Mouse (Mus musculus): ENCODE results near the gene Dspp. TPM values are rescaled to one million over a fixed set of nuclear protein-coding genes. Genes with fewer than 3 reads are reported as not detected.

Dspp gene
- total and polyA plus RNA-seq, 3 experiments: 0.11 TPM; not detected in 2

- no peaks in the 10 kb centered on the region; the same call in 1 of the 2 replicates for H3K27me3 ChIP-seq (ENCODE audit: insufficient read depth, low read length)
- no peak for DNase-seq (ENCODE audit: low spot score)
- H3K4me1 ChIP-seq (ENCODE audit: insufficient read depth, low read depth, low read length): no peaks in the 10 kb centered on the region
- TF ChIP-seq GATA1 (IDR thresholded peaks at IDR 0.05; ENCODE audit: borderline replicate concordance, low read length): no peak
- no peak for TF ChIP-seq CTCF (IDR thresholded peaks at IDR 0.05; ENCODE audit: low read depth, low read length)
- TF ChIP-seq POLR2AphosphoS5 (IDR thresholded peaks at IDR 0.05; ENCODE audit: insufficient replicate concordance, low read depth, low read length): no peak
- no peak for TF ChIP-seq GATA2 (IDR thresholded peaks at IDR 0.05; ENCODE audit: borderline replicate concordance, low read depth, low read length)
- no peak for TF ChIP-seq TAL1 (conservative IDR thresholded peaks at IDR 0.05; ENCODE audit: low read depth, low read length)
- H3K4me3 ChIP-seq (ENCODE audit: low read depth, low read length): no peak overlapping the region
- H3K36me3 ChIP-seq (replicated peaks): no peaks in the 10 kb centered on the region
- peaks cover 43% of the 10 kb centered on the region for H3K9me3 ChIP-seq (replicated peaks)
- no peak for ATAC-seq (ENCODE audit: extremely low read depth, insufficient number of reproducible peaks, low FRiP score, poor library complexity, severe bottlenecking)
Measured at GRCm38 (mm10) chr5:104212531-104212930, 42.0 kb downstream of the Dspp start.

GRCm38 (mm10) chr5:104218926-104219325, 48.4 kb downstream of the Dspp start:
- Histone ChIP-seq H3K4me1 (ENCODE audit: insufficient read depth, low read depth, low read length) (no peaks in the 10 kb centered on the region), H3K36me3 (replicated peaks) (no peaks in the 10 kb centered on the region), H3K27me3 (ENCODE audit: insufficient read depth, low read length) (no peaks in the 10 kb centered on the region), H3K4me3 (ENCODE audit: low read depth, low read length) (no peak overlapping the region), H3K9me3 (replicated peaks) (peaks cover 47% of the 10 kb centered on the region)
- TF ChIP-seq GATA2 (IDR thresholded peaks at IDR 0.05; ENCODE audit: borderline replicate concordance, low read depth, low read length): no peak
- no peak for TF ChIP-seq CTCF (IDR thresholded peaks at IDR 0.05; ENCODE audit: low read depth, low read length)
- no peak for TF ChIP-seq POLR2AphosphoS5 (IDR thresholded peaks at IDR 0.05; ENCODE audit: insufficient replicate concordance, low read depth, low read length)
- TF ChIP-seq TAL1 (conservative IDR thresholded peaks at IDR 0.05; ENCODE audit: low read depth, low read length): no peak
- no peak for TF ChIP-seq GATA1 (IDR thresholded peaks at IDR 0.05; ENCODE audit: borderline replicate concordance, low read length)
- DNase-seq (ENCODE audit: low spot score): no peak
- no peak for ATAC-seq (ENCODE audit: extremely low read depth, insufficient number of reproducible peaks, low FRiP score, poor library complexity, severe bottlenecking)

DNA sequence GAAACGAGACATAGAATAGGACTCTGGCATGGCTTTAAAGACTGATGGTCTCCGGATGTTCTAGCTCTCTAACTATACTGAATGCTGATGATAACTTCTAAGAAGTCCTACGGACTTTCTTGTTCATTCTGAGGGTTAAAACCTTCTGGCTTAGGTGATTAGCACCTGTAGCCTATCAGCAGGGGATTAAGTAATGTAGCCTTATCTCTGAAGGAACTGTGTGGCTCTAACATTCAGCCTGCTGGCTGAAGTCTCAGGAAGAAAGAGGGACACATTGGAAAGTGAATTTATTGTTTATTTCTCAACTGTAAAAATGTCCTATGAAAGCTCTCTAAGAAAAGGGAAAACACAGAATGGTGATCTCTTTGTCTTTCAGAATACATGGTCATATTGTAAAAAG, 53.8 kb downstream of the Dspp start:
- no peak for DNase-seq (ENCODE audit: low spot score)
- TF ChIP-seq GATA1 (IDR thresholded peaks at IDR 0.05; ENCODE audit: borderline replicate concordance, low read length): no peak
- no peak for TF ChIP-seq GATA2 (IDR thresholded peaks at IDR 0.05; ENCODE audit: borderline replicate concordance, low read depth, low read length)
- TF ChIP-seq CTCF (IDR thresholded peaks at IDR 0.05; ENCODE audit: low read depth, low read length): no peak
- TF ChIP-seq TAL1 (conservative IDR thresholded peaks at IDR 0.05; ENCODE audit: low read depth, low read length): no peak
- TF ChIP-seq POLR2AphosphoS5 (IDR thresholded peaks at IDR 0.05; ENCODE audit: insufficient replicate concordance, low read depth, low read length): no peak
- Histone ChIP-seq H3K27me3 (ENCODE audit: insufficient read depth, low read length) (no peaks in the 10 kb centered on the region), H3K4me1 (ENCODE audit: insufficient read depth, low read depth, low read length) (no peaks in the 10 kb centered on the region), H3K4me3 (ENCODE audit: low read depth, low read length) (no peak overlapping the region), H3K36me3 (replicated peaks) (no peaks in the 10 kb centered on the region), H3K9me3 (replicated peaks) (peaks cover 32% of the 10 kb centered on the region)
- ATAC-seq (ENCODE audit: extremely low read depth, insufficient number of reproducible peaks, low FRiP score, poor library complexity, severe bottlenecking): no peak

DNA sequence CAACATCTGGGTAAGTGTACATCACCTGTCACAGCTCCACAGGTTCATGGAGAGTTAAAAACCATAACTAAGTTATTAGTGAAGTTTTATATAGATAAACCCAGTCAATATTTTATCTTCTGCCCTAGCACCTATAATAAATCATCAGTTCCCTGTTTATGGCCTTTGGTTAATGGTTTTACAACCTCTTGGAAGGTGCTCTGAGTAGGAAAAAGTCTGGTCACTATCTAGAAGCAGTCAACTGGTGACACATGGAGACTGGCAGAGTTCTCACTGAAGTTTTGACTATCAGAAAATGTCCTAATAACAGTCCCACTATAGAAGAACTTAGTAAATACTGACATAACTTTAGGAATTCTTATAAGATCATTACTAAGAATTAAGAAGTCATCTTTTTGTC, 54.2 kb downstream of the Dspp start:
- Histone ChIP-seq H3K36me3 (replicated peaks) (no peaks in the 10 kb centered on the region), H3K4me1 (ENCODE audit: insufficient read depth, low read depth, low read length) (no peaks in the 10 kb centered on the region), H3K27me3 (ENCODE audit: insufficient read depth, low read length) (no peaks in the 10 kb centered on the region), H3K9me3 (replicated peaks) (peaks cover 27% of the 10 kb centered on the region), H3K4me3 (ENCODE audit: low read depth, low read length) (no peak overlapping the region)
- ATAC-seq (ENCODE audit: extremely low read depth, insufficient number of reproducible peaks, low FRiP score, poor library complexity, severe bottlenecking): no peak
- TF ChIP-seq GATA2 (IDR thresholded peaks at IDR 0.05; ENCODE audit: borderline replicate concordance, low read depth, low read length) (no peak), GATA1 (IDR thresholded peaks at IDR 0.05; ENCODE audit: borderline replicate concordance, low read length) (no peak), CTCF (IDR thresholded peaks at IDR 0.05; ENCODE audit: low read depth, low read length) (no peak), TAL1 (conservative IDR thresholded peaks at IDR 0.05; ENCODE audit: low read depth, low read length) (no peak), POLR2AphosphoS5 (IDR thresholded peaks at IDR 0.05; ENCODE audit: insufficient replicate concordance, low read depth, low read length) (no peak)
- DNase-seq (ENCODE audit: low spot score): no peak

- Histone ChIP-seq H3K4me3 (ENCODE audit: low read depth, low read length) (no peak overlapping the region), H3K36me3 (replicated peaks) (no peaks in the 10 kb centered on the region), H3K27me3 (ENCODE audit: insufficient read depth, low read length) (no peaks in the 10 kb centered on the region), H3K4me1 (ENCODE audit: insufficient read depth, low read depth, low read length) (no peaks in the 10 kb centered on the region), H3K9me3 (replicated peaks) (peaks cover 20% of the 10 kb centered on the region)
- DNase-seq (ENCODE audit: low spot score) (no peak), ATAC-seq (ENCODE audit: extremely low read depth, insufficient number of reproducible peaks, low FRiP score, poor library complexity, severe bottlenecking) (no peak)
- TF ChIP-seq TAL1 (conservative IDR thresholded peaks at IDR 0.05; ENCODE audit: low read depth, low read length) (no peak), GATA2 (IDR thresholded peaks at IDR 0.05; ENCODE audit: borderline replicate concordance, low read depth, low read length) (no peak), GATA1 (IDR thresholded peaks at IDR 0.05; ENCODE audit: borderline replicate concordance, low read length) (no peak), POLR2AphosphoS5 (IDR thresholded peaks at IDR 0.05; ENCODE audit: insufficient replicate concordance, low read depth, low read length) (no peak), CTCF (IDR thresholded peaks at IDR 0.05; ENCODE audit: low read depth, low read length) (no peak)
Measured at GRCm38 (mm10) chr5:104228497-104228896, 58.0 kb downstream of the Dspp start.

Other genes starting within 250 kb of the Dspp start
- not detected in 2 replicates for gene Hsd17b13, start 193.3 kb upstream of the Dspp start, total RNA-seq (2014; fragmentation: Nextera tagmentation)
- gene Hsd17b13, start 193.3 kb upstream of the Dspp start, total RNA-seq (2017): 0.12 TPM in 1 of 2 replicates, not detected in the other
- gene Hsd17b13, start 193.3 kb upstream of the Dspp start, polyA plus RNA-seq (2012): not detected in 2 replicates
- 9.2 and 11.7 TPM in 2 replicates for gene Hsd17b11, start 148.8 kb upstream of the Dspp start, total RNA-seq (2014; fragmentation: Nextera tagmentation)
- 9.0 and 9.5 TPM in 2 replicates for gene Hsd17b11, start 148.8 kb upstream of the Dspp start, total RNA-seq (2017)
- gene Hsd17b11, start 148.8 kb upstream of the Dspp start, polyA plus RNA-seq (2012): 0.47 and 0.82 TPM in 2 replicates
- 61.9 and 65.6 TPM in 2 replicates for gene Nudt9, start 124.4 kb upstream of the Dspp start, total RNA-seq (2014; fragmentation: Nextera tagmentation)
- 66.7 and 71.6 TPM in 2 replicates for gene Nudt9, start 124.4 kb upstream of the Dspp start, total RNA-seq (2017)
- gene Nudt9, start 124.4 kb upstream of the Dspp start, polyA plus RNA-seq (2012): 116 and 139 TPM in 2 replicates
- gene Gm17660, start 93.1 kb upstream of the Dspp start, total RNA-seq (2014; fragmentation: Nextera tagmentation): not detected in 2 replicates
- gene Gm17660, start 93.1 kb upstream of the Dspp start, total RNA-seq (2017): not detected in 2 replicates
- not detected in 2 replicates for gene Gm17660, start 93.1 kb upstream of the Dspp start, polyA plus RNA-seq (2012)
- gene Sparcl1, start 57.0 kb upstream of the Dspp start, total RNA-seq (2014; fragmentation: Nextera tagmentation): not detected in 2 replicates
- gene Sparcl1, start 57.0 kb upstream of the Dspp start, total RNA-seq (2017): not detected in 2 replicates
- not detected in 2 replicates for gene Sparcl1, start 57.0 kb upstream of the Dspp start, polyA plus RNA-seq (2012)
- gene Dmp1, start 31.9 kb downstream of the Dspp start, total RNA-seq (2014; fragmentation: Nextera tagmentation): not detected in 2 replicates
- gene Dmp1, start 31.9 kb downstream of the Dspp start, total RNA-seq (2017): 0.05 TPM in 1 of 2 replicates, not detected in the other
- gene Dmp1, start 31.9 kb downstream of the Dspp start, polyA plus RNA-seq (2012): not detected in 2 replicates
- gene Ibsp, start 128.5 kb downstream of the Dspp start, total RNA-seq (2014; fragmentation: Nextera tagmentation): not detected in 2 replicates
- 0.16 TPM in 1 of 2 replicates, not detected in the other for gene Ibsp, start 128.5 kb downstream of the Dspp start, total RNA-seq (2017)
- gene Ibsp, start 128.5 kb downstream of the Dspp start, polyA plus RNA-seq (2012): not detected in 2 replicates
- gene Mepe, start 154.6 kb downstream of the Dspp start, total RNA-seq (2014; fragmentation: Nextera tagmentation): not detected in 2 replicates
- 0.06 TPM in 1 of 2 replicates, not detected in the other for gene Mepe, start 154.6 kb downstream of the Dspp start, total RNA-seq (2017)
- gene Mepe, start 154.6 kb downstream of the Dspp start, polyA plus RNA-seq (2012): not detected in 2 replicates